Mouse (Mus musculus) CH12.LX (cell line): ENCODE measurements around the gene Ang4. TPM values are rescaled to one million over a fixed set of nuclear protein-coding genes. Genes with fewer than 3 reads are reported as not detected.

Experiments used
- DNase-seq: peaks from one replicate; pipeline ENCODE4 v3.0.0-alpha.2; 2013; ENCODE audit errors: extremely low read depth
- H3K27ac ChIP-seq: 2 replicates; pipeline ENCODE4 v1.5.1; 2012; ENCODE audit warnings: low read depth, mild to moderate bottlenecking, control low read depth, moderate library complexity; ENCODE audit not compliant: insufficient read depth
- H3K27me3 ChIP-seq: replicated peaks from 2 replicates; pipeline ENCODE3; 2012; ENCODE audit warnings: inconsistent platforms
- H3K36me3 ChIP-seq, 2 experiments: replicated peaks in 1 of 2; 2 replicates each; pipeline versions ENCODE3 to v1.6.1; 2012; ENCODE audit warnings: inconsistent platforms in 1 of 2, low read length in 1 of 2, mild to moderate bottlenecking in 1 of 2, mixed read lengths in 1 of 2, moderate library complexity in 1 of 2; ENCODE audit not compliant: control insufficient read depth in 1 of 2, insufficient read depth in 1 of 2
- H3K4me1 ChIP-seq, 2 experiments: 2 replicates each; pipeline ENCODE4 v1.6.1; 2012; ENCODE audit warnings: inconsistent platforms in 1 of 2, moderate library complexity in 1 of 2; ENCODE audit not compliant: insufficient read depth in 2 of 2, control insufficient read depth in 1 of 2
- H3K4me2 ChIP-seq: 2 replicates; pipeline ENCODE4 v1.6.1; 2012; ENCODE audit warnings: low read depth, mild to moderate bottlenecking, control low read depth; ENCODE audit not compliant: poor library complexity, insufficient read depth, severe bottlenecking
- H3K4me3 ChIP-seq, 3 experiments: fragments of 150-350 bp in 1 of 3; sonication (generic) in 1 of 3; replicated peaks in 1 of 3; 2 replicates each; pipeline versions ENCODE3 to v1.5.1; 2011 to 2012; ENCODE audit warnings: low read depth in 2 of 3, low read length in 2 of 3, mild to moderate bottlenecking in 2 of 3, moderate library complexity in 2 of 3, control low read depth in 1 of 3, improper control_type of control experiment in 1 of 3, inconsistent platforms in 1 of 3, mixed read lengths in 1 of 3; ENCODE audit not compliant: poor library complexity in 1 of 3
- H3K79me2 ChIP-seq: replicated peaks from 2 replicates; pipeline ENCODE4 v1.6.1; 2012; ENCODE audit warnings: mild to moderate bottlenecking, moderate library complexity; ENCODE audit not compliant: control insufficient read depth, poor library complexity, insufficient read depth, severe bottlenecking; ENCODE audit errors: extremely low read depth
- H3K9ac ChIP-seq: 2 replicates; pipeline ENCODE4 v1.6.1; 2012; ENCODE audit warnings: low read depth, mild to moderate bottlenecking, control low read depth, moderate library complexity; ENCODE audit not compliant: insufficient read depth
- H3K9me3 ChIP-seq: replicated peaks from 2 replicates; pipeline ENCODE3; 2012; ENCODE audit warnings: low read length, inconsistent platforms, mixed read lengths
- BHLHE40 ChIP-seq: IDR thresholded peaks from 2 replicates; pipeline ENCODE4 v1.6.1; 2011; ENCODE audit warnings: mild to moderate bottlenecking, low read depth, low read length, improper control_type of control experiment
- CHD2 ChIP-seq: IDR thresholded peaks from 2 replicates; pipeline ENCODE4 v1.6.1; 2011; ENCODE audit warnings: low read length, improper control_type of control experiment
- E2F4 ChIP-seq: IDR thresholded peaks from 2 replicates; pipeline ENCODE4 v1.6.1; 2011; ENCODE audit warnings: low read depth, low read length, improper control_type of control experiment; ENCODE audit not compliant: insufficient replicate concordance
- ELF1 ChIP-seq: IDR thresholded peaks from 2 replicates; pipeline ENCODE4 v1.6.1; 2014; ENCODE audit warnings: low read depth, mild to moderate bottlenecking, inconsistent platforms, low read length, improper control_type of control experiment
- EP300 ChIP-seq: IDR thresholded peaks from 2 replicates; pipeline ENCODE4 v1.6.1; 2011; ENCODE audit warnings: low read length, improper control_type of control experiment
- IRF4 ChIP-seq: IDR thresholded peaks from 2 replicates; pipeline ENCODE4 v1.6.1; 2014; ENCODE audit warnings: low read depth, mild to moderate bottlenecking, inconsistent platforms, low read length, improper control_type of control experiment
- JUN ChIP-seq: IDR thresholded peaks from 2 replicates; pipeline ENCODE4 v1.6.1; 2011; ENCODE audit warnings: low read depth, mild to moderate bottlenecking, low read length, improper control_type of control experiment, moderate library complexity; ENCODE audit not compliant: insufficient read depth
- JUND ChIP-seq: conservative IDR thresholded peaks from 2 replicates; pipeline ENCODE4 v1.6.1; 2011; ENCODE audit warnings: low read depth, low read length, improper control_type of control experiment
- KAT2A ChIP-seq: IDR thresholded peaks from 2 replicates; pipeline ENCODE4 v1.6.1; 2012; ENCODE audit warnings: low read length, improper control_type of control experiment, inconsistent platforms; ENCODE audit not compliant: insufficient replicate concordance
- MAZ ChIP-seq: IDR thresholded peaks from 2 replicates; pipeline ENCODE4 v1.6.1; 2012; ENCODE audit warnings: low read depth, mild to moderate bottlenecking, inconsistent platforms, low read length, improper control_type of control experiment, moderate library complexity
- MEF2A ChIP-seq: IDR thresholded peaks from 2 replicates; pipeline ENCODE4 v1.6.1; 2014; ENCODE audit warnings: low read depth, mild to moderate bottlenecking, inconsistent platforms, low read length, improper control_type of control experiment, borderline replicate concordance
- MYC ChIP-seq: IDR thresholded peaks from 2 replicates; pipeline ENCODE4 v1.6.1; 2011; ENCODE audit warnings: low read depth, mild to moderate bottlenecking, improper control_type of control experiment, low read length
- NRF1 ChIP-seq: IDR thresholded peaks from 2 replicates; pipeline ENCODE4 v1.6.1; 2014; ENCODE audit warnings: low read depth, mild to moderate bottlenecking, inconsistent platforms, low read length, improper control_type of control experiment, moderate library complexity
- POLR2A ChIP-seq: IDR thresholded peaks from 2 replicates; pipeline ENCODE4 v1.6.1; 2011; ENCODE audit warnings: low read depth, mild to moderate bottlenecking, improper control_type of control experiment, low read length
- RCOR1 ChIP-seq: conservative IDR thresholded peaks from 2 replicates; pipeline ENCODE4 v1.6.1; 2012; ENCODE audit warnings: low read depth, mild to moderate bottlenecking, inconsistent platforms, low read length, improper control_type of control experiment
- SIN3A ChIP-seq: IDR thresholded peaks from 2 replicates; pipeline ENCODE4 v1.6.1; 2012; ENCODE audit warnings: low read length, improper control_type of control experiment, inconsistent platforms
- SMC3 ChIP-seq: IDR thresholded peaks from 2 replicates; pipeline ENCODE4 v1.6.1; 2011; ENCODE audit warnings: low read depth, low read length, improper control_type of control experiment
- TCF12 ChIP-seq: IDR thresholded peaks from 2 replicates; pipeline ENCODE4 v1.6.1; 2014; ENCODE audit warnings: low read depth, mild to moderate bottlenecking, inconsistent platforms, low read length, improper control_type of control experiment
- UBTF ChIP-seq: IDR thresholded peaks from 2 replicates; pipeline ENCODE4 v1.6.1; 2012; ENCODE audit warnings: low read depth, mild to moderate bottlenecking, inconsistent platforms, low read length, improper control_type of control experiment, moderate library complexity
- USF1 ChIP-seq: IDR thresholded peaks from 2 replicates; pipeline ENCODE4 v1.6.1; 2014; ENCODE audit warnings: low read depth, mild to moderate bottlenecking, inconsistent platforms, low read length, improper control_type of control experiment
- ZC3H11A ChIP-seq: IDR thresholded peaks from 2 replicates; pipeline ENCODE4 v1.6.1; 2012; ENCODE audit warnings: low read depth, mild to moderate bottlenecking, inconsistent platforms, low read length, improper control_type of control experiment
- ZKSCAN1 ChIP-seq: IDR thresholded peaks from 2 replicates; pipeline ENCODE4 v1.6.1; 2012; ENCODE audit warnings: low read depth, inconsistent platforms, low read length, improper control_type of control experiment, borderline replicate concordance
- dilution Hi-C: fragments of 300-500 bp; cut with MboI; formaldehyde crosslinking; loops from 2 replicates; pipeline ENCODE4 v1.14.3; 2020; ENCODE audit warnings: low sequenced_read_pairs; ENCODE audit not compliant: extremely low pct_unique_long_range_greater_than_20kb, extremely low pct_ligation_motif_present
- in situ Hi-C: fragments of 300-500 bp; cut with MboI; formaldehyde crosslinking; loops from 3 replicates; pipeline ENCODE4 v1.14.3; 2019; ENCODE audit warnings: low sequenced_read_pairs, low pct_ligation_motif_present, low pct_unique_long_range_greater_than_20kb, mixed read lengths
- polyA plus RNA-seq: library from polyadenylated mRNA; unstranded; fragments of >175 nt; gene quantifications from 2 replicates; pipeline ENCODE4 v1.2.1, GENCODE M21; 2012; ENCODE audit warnings: low read depth; ENCODE audit not compliant: insufficient read length
- total RNA-seq, 2 experiments: library from RNA; depleted of rRNA; stranded (reverse); fragments of 300-350 nt in 1 of 2; fragments of >200 nt in 1 of 2; gene quantifications; 2 replicates each; pipeline ENCODE4 v1.2.3; 2012 to 2014

Gene Ang4
- total and polyA plus RNA-seq, 3 experiments, result not detected

GRCm38 (mm10) chr14:51787061-51787460 lies 13.7 kb upstream of the Ang4 start:
- H3K4me1 ChIP-seq, result peaks cover 0 to 2% of the 10 kb centered on the region in 2 experiments; a peak in 2 of 4 replicates
- no peak overlapping the region for H3K27ac ChIP-seq
- dilution Hi-C loops (no loop called here), in situ Hi-C loops (no loop called here)
- H3K79me2 ChIP-seq, result no peaks in the 10 kb centered on the region
- no peak overlapping the region for H3K4me3 ChIP-seq
- H3K9me3 ChIP-seq, result no peaks in the 10 kb centered on the region
- no peak for DNase-seq
- no peaks in the 10 kb centered on the region for H3K36me3 ChIP-seq
- H3K4me2 ChIP-seq, result no peak overlapping the region
- no peaks in the 10 kb centered on the region for H3K27me3 ChIP-seq
- TF ChIP-seq TCF12, result no peak
- TF ChIP-seq MYC, result no peak
- no peak for TF ChIP-seq JUN
- TF ChIP-seq JUND, result no peak
- TF ChIP-seq BHLHE40, result no peak
- TF ChIP-seq POLR2A, result no peak
- no peak for TF ChIP-seq NRF1
- TF ChIP-seq IRF4, result no peak
- no peak for TF ChIP-seq SIN3A
- TF ChIP-seq CHD2, result no peak
- no peak for TF ChIP-seq E2F4
- TF ChIP-seq MAZ, result no peak
- no peak for TF ChIP-seq MEF2A
- no peak for TF ChIP-seq USF1
- H3K9ac ChIP-seq, result no peak overlapping the region

DNA sequence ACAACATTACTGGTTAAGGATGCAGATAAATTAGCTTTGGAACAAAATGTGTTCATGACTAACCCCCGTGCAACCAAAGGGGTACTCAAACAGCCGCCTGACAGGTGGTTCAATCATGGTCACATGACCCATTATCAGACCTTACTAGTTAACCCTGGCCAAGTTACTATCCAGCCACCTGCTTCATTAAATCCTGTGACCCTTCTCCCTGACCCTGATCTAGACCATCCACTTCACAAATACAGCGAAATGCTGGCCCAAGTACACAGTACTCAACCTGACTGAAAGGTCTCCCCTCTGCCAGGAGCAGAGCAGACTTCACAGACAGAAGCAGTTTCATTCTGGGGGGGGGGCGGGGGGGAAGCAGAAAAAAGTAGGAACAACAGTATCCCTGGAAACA lies 12.9 kb upstream of the Ang4 start:
- Histone ChIP-seq H3K9ac (no peak overlapping the region), H3K4me3 (no peak overlapping the region)

More for the DNA sequence above, 12.9 kb upstream of the Ang4 start:
- no peaks in the 10 kb centered on the region for H3K36me3 ChIP-seq
- H3K9me3 ChIP-seq, result no peaks in the 10 kb centered on the region
- TF ChIP-seq ELF1 (no peak), KAT2A (no peak), ZC3H11A (no peak), POLR2A (no peak), ZKSCAN1 (no peak), UBTF (no peak), MAZ (no peak), RCOR1 (no peak), EP300 (no peak), SMC3 (no peak)
- no peak overlapping the region for H3K4me2 ChIP-seq
- no peaks in the 10 kb centered on the region for H3K79me2 ChIP-seq
- dilution Hi-C loops, result no loop called here
- no peaks in the 10 kb centered on the region for H3K27me3 ChIP-seq
- peaks cover 0 to 2% of the 10 kb centered on the region in 2 experiments; a peak in 2 of 4 replicates for H3K4me1 ChIP-seq
- H3K27ac ChIP-seq, result no peak overlapping the region
- no peak for DNase-seq
- in situ Hi-C loops, result no loop called here
